Mouse (Mus musculus): ENCODE measurements at regions not wholly inside any gene's neighbourhood (a gene's known extent, or its start where the extent isn't known, plus 50 kb on each side); places are given as distances from the start of the nearest gene placed in this dataset.

GRCm38 (mm10) chr8:92302694-92303093 is 54.7 kb upstream of the Irx5 start:
- DNase-seq (ENCODE audit: low read depth, low spot score), result no peak

- no peak for DNase-seq (ENCODE audit: low read depth, low spot score)
These were observed 56.4 kb upstream of the Irx5 start for GRCm38 (mm10) chr8:92301029-92301428.

GRCm38 (mm10) chr8:92286841-92287811 is 70.3 kb upstream of the Irx5 start:
- DNase-seq (ENCODE audit: low read depth, low spot score), result no peak

- no peak for DNase-seq (ENCODE audit: low read depth, low spot score)
These were observed 81.7 kb upstream of the Irx5 start for GRCm38 (mm10) chr8:92275755-92276154.

DNA sequence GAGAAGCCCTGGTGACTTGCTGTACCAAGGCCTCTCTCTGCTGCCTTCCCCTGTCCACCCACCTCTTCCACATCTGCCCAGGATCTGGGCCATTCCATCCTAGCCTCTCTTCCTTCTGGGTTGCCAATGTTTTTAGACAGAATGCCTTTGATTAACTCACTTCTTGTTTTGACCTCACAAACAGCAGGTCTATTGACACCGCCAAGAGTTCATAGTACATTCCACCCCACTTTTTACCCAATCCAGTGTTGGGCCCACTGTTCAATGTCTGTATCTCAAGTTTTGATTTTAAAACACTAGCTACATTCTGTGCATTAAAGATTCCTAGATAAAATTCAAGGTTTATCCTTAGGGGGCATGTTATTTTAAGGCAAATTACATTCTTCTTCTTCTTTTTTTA is 84.7 kb upstream of the Irx5 start:
- DNase-seq (ENCODE audit: low read depth, low spot score), result no peak

GRCm38 (mm10) chr8:92272073-92272472 is 85.4 kb upstream of the Irx5 start:
- DNase-seq (ENCODE audit: low read depth, low spot score), result peak; percentile 64

DNA sequence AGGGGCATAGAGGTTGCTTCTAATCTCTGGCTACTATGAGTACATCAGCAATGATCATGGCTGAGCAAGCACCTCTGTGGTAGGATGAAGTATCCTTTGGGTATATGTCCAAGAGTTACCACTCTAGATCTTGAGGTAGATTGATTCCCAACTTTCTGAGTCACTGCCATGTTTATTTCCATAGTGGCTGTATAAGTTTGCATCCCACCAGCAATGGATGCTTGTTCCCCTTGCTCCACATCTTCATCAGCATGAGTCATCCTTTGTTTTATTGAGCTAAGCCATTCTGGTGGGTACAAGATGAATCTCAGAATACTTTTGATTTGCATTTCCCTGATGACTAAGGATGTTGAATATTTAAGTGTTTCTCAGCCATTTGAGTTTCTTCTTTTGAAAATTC is 86.8 kb upstream of the Irx5 start:
- peak; percentile 23 for DNase-seq (ENCODE audit: low read depth, low spot score)

DNA sequence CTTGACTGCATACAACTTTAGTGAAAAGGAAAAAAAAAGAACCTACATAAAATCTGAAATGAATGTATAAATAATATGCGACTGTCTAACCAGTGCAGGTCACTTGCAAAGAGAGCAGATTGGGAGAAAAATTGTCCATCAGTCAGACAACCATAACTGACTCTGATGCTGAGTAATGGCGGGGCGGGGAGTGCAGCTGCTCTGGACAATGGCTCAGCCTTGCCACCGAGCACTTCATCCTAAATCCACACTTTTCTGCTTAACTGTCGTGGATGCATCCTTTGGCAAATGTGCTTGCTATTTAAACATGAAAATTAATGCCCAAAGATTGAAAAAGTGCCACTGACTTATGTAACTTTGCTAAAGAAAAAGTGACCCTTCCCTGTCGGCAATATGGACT is 90.0 kb upstream of the Irx5 start:
- DNase-seq (ENCODE audit: low read depth, low spot score), result no peak

- no peak for DNase-seq (ENCODE audit: low read depth, low spot score)
These were observed 97.4 kb upstream of the Irx5 start for GRCm38 (mm10) chr8:92260056-92260455.

- no peak for DNase-seq (ENCODE audit: low read depth, low spot score)
These were observed 99.2 kb upstream of the Irx5 start for GRCm38 (mm10) chr8:92258258-92258657.

DNA sequence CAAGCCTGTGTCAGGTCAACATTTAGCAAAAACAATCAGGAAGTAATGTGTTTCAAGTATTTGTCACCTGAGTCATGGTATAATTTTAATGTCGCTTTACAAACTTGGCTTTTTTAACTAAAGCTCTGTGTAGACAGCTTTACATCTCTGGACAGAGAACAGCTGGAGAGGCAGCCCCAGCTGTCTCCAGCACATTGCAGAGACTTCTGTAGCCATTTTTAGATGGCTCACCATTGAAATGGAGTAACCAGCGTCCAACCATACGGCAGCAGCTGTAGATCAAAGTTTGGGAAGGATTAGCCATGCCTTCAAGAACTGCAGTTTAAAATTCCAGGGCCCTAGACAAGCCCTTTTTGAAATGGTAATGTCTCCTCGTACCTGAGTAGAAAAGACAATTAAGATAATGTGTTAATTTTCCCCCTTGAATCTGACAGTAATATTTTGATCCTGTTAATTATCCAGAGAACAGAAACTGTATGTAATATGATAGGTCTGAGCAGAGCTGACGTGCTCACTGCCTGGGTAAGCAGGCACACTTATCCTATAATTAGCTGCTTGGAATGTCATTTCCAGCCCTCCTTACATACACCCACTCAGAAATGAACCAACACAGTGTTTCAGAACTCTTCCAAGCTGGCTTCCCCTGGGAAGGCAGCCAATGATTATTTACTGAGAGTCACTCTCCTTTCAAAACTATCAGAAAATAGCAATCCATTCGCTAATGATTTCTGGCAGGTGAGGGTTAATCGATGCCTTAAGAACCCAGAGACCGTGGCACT is 104.6 kb upstream of the Irx5 start:
- DNase-seq (ENCODE audit: low read depth, low spot score), result peak; percentile 2

DNA sequence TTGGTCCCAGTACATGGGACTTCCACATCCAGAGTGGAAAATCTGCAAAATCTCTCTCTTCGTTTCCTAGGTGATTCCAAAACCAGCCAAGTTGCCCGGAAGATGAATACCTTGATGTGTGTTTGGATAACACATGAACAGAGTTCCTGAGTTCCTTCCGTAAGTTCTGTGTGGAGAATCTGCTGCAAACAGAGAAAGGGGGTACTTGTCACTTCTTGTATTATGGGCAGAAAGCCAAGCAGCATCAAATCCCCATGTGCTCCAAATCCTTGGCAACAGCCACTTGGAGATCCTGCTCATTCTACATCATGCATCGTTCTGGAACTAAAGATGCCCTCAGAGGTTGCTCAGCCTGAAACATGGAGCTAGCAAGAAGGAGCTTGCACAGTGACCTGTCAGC is 111.1 kb upstream of the Irx5 start:
- no peak for DNase-seq (ENCODE audit: low read depth, low spot score)

- DNase-seq (ENCODE audit: low read depth, low spot score), result no peak
These were observed 116.6 kb upstream of the Irx5 start for GRCm38 (mm10) chr8:92240686-92241275.

GRCm38 (mm10) chr8:92231326-92232225 is 125.8 kb upstream of the Irx5 start:
- no peak for DNase-seq (ENCODE audit: low read depth, low spot score)

DNA sequence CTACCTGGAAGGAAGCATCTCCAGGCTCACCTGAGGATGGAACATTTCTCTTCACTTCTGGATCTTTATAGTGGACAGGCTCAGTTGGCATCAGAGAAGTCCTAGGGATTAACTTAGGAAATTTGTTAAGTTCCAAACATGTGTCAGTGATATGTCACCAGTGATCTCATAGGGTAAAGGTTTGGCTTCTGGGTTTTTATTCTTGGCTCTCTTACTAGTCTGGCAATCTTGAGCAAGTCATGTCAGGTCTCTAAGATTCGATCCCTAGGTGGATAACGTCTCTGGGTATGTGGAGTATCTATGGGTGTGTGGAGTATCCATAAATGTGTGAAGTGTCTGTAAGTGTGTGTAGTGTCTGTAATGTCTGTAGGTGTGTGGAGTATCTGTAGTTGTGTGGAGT is 127.9 kb upstream of the Irx5 start:
- no peak for DNase-seq (ENCODE audit: low read depth, low spot score)

- no peak for DNase-seq (ENCODE audit: low read depth, low spot score)
These were observed 132.5 kb upstream of the Irx5 start for GRCm38 (mm10) chr8:92224929-92225328.

- DNase-seq (ENCODE audit: low read depth, low spot score), result no peak
These were observed 134.4 kb upstream of the Irx5 start for GRCm38 (mm10) chr8:92222992-92223391.

- DNase-seq (ENCODE audit: low read depth, low spot score), result no peak
These were observed 138.1 kb upstream of the Irx5 start for GRCm38 (mm10) chr8:92219181-92219890.

- no peak for DNase-seq (ENCODE audit: low read depth, low spot score)
These were observed 139.9 kb upstream of the Irx5 start for GRCm38 (mm10) chr8:92217521-92217920.

GRCm38 (mm10) chr8:92216176-92216575 is 141.2 kb upstream of the Irx5 start:
- DNase-seq (ENCODE audit: low read depth, low spot score), result no peak
